Mouse (Mus musculus): ENCODE results near the gene Fgd1. TPM values are rescaled to one million over a fixed set of nuclear protein-coding genes. Genes with fewer than 3 reads are reported as not detected.

Fgd1 gene
- polyA plus RNA-seq, 1 experiment: not detected

GRCm38 (mm10) chrX:151046777-151047430, 954 bp downstream of the Fgd1 start:
- 23% methylated on average over 54 of the region's 62 CpGs for WGBS

GRCm38 (mm10) chrX:151047431-151048058, 1.6 kb downstream of the Fgd1 start:
- WGBS: 33% methylated on average over 56 of the region's 56 CpGs
- TF ChIP-seq CTCF (IDR thresholded peaks at IDR 0.05; ENCODE audit: insufficient read depth, low read depth, low read length): no peak
- no peak for TF ChIP-seq POLR2A (IDR thresholded peaks at IDR 0.05; ENCODE audit: insufficient read depth, low read depth, low read length)
- peaks cover 6% of the 10 kb centered on the region for H3K4me1 ChIP-seq (ENCODE audit: control insufficient read depth, insufficient read depth, low read length)
- peak overlapping the region; percentile 25 for H3K27ac ChIP-seq (ENCODE audit: insufficient read depth, low read depth, low read length)
- peak overlapping the region; percentile 61 for H3K4me3 ChIP-seq (ENCODE audit: insufficient read depth, low read depth, low read length)

More at GRCm38 (mm10) chrX:151046777-151047430, 954 bp downstream of the Fgd1 start:
- TF ChIP-seq CTCF (IDR thresholded peaks at IDR 0.05; ENCODE audit: insufficient read depth, low read depth, low read length): no peak
- peak overlapping the region; percentile 61 for H3K4me3 ChIP-seq (ENCODE audit: insufficient read depth, low read depth, low read length)
- H3K4me1 ChIP-seq (ENCODE audit: control insufficient read depth, insufficient read depth, low read length): peaks cover 6% of the 10 kb centered on the region
- 0 out of 2 replicates have a peak overlapping the region, but pooled peaks have one; percentile 31 for H3K27ac ChIP-seq (ENCODE audit: insufficient read depth, low read depth, low read length)

DNA sequence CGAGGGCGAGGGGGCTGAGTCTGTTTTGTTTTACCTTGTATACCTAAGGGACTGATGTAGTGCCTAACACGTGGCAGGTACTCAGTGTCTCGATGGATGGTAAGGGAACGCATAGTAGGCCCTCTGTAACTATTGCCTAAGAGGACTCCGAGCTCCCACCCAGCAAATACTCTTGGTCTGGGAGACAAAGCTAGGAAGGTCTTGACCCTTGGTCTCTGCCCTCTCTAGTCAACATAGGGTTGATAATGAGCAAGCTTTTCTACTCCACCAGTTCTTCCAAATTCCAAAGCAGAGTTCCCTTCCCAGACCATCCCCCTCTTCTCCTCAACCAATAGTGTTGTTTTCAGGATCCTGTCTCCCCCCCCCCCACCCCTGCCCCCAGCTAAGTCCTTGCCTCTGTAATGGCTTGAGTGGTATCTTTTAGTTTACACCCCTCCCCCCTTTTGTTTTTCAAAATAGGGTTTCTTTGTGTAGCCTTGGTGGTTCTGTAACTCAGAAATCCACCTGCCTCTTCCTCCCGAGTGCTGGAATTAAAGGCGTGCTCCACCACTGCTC, 3.8 kb downstream of the Fgd1 start:
- peaks cover 14% of the 10 kb centered on the region for H3K4me1 ChIP-seq (ENCODE audit: control insufficient read depth, insufficient read depth, low read length)
- no peak for TF ChIP-seq POLR2A (IDR thresholded peaks at IDR 0.05; ENCODE audit: insufficient read depth, low read depth, low read length)
- TF ChIP-seq CTCF (IDR thresholded peaks at IDR 0.05; ENCODE audit: insufficient read depth, low read depth, low read length): no peak
- no peak overlapping the region; the same call in 1 of the 2 replicates for H3K4me3 ChIP-seq (ENCODE audit: insufficient read depth, low read depth, low read length)
- WGBS: 48% methylated on average over 8 of the region's 8 CpGs
- no peak overlapping the region for H3K27ac ChIP-seq (ENCODE audit: insufficient read depth, low read depth, low read length)

DNA sequence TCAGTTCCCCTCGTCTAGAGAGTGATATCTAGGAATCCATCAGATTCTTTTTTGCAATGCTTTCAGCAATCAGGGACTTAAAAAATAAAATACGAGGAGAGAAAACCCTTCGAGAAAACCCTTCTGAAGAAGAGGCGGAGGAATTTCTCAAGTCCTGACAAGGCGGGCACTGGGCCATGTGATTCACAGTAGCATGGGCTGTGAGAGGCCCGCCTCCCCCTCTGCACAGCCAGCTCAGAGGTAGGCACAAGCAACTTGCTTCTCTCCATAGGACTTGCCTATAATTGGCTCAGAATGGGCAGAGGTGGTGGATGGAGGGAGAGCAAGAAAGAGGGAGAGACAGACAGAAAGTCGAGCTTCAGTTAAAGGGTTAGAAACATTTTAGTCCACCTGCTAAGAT, 4.4 kb downstream of the Fgd1 start:
- no peak for TF ChIP-seq CTCF (IDR thresholded peaks at IDR 0.05; ENCODE audit: insufficient read depth, low read depth, low read length)
- no peak for TF ChIP-seq POLR2A (IDR thresholded peaks at IDR 0.05; ENCODE audit: insufficient read depth, low read depth, low read length)
- peaks cover 14% of the 10 kb centered on the region for H3K4me1 ChIP-seq (ENCODE audit: control insufficient read depth, insufficient read depth, low read length)
- H3K27ac ChIP-seq (ENCODE audit: insufficient read depth, low read depth, low read length): no peak overlapping the region
- no peak overlapping the region for H3K4me3 ChIP-seq (ENCODE audit: insufficient read depth, low read depth, low read length)
- 45% methylated on average over 7 of the region's 7 CpGs for WGBS

DNA sequence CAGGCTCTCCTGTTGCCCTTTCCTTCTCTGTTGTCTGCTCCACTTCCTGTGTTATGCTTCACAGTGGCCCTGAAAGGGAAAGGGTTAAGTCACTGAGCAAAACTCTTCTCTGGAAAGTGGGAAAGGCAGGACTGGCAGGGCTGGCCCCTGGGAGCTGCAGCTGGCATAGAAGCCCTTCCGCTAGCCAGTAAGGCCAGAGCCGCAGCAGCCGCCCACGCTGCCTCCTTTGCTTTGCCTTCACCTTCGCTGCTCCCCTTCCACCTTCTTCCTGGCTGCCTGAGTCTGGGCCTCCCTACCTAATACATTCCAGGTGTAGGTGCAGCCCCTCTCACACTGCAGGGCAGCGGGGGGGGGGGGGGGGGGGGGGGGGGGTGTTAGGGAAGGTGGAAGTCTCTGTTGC, 8.5 kb downstream of the Fgd1 start:
- TF ChIP-seq POLR2A (IDR thresholded peaks at IDR 0.05; ENCODE audit: insufficient read depth, low read depth, low read length) (no peak), CTCF (IDR thresholded peaks at IDR 0.05; ENCODE audit: insufficient read depth, low read depth, low read length) (no peak)
- H3K27ac ChIP-seq (ENCODE audit: insufficient read depth, low read depth, low read length): no peak overlapping the region
- H3K4me3 ChIP-seq (ENCODE audit: insufficient read depth, low read depth, low read length): no peak overlapping the region
- 40% methylated on average over 5 of the region's 6 CpGs for WGBS
- peaks cover 16% of the 10 kb centered on the region; the same call in 1 of the 2 replicates for H3K4me1 ChIP-seq (ENCODE audit: control insufficient read depth, insufficient read depth, low read length)

DNA sequence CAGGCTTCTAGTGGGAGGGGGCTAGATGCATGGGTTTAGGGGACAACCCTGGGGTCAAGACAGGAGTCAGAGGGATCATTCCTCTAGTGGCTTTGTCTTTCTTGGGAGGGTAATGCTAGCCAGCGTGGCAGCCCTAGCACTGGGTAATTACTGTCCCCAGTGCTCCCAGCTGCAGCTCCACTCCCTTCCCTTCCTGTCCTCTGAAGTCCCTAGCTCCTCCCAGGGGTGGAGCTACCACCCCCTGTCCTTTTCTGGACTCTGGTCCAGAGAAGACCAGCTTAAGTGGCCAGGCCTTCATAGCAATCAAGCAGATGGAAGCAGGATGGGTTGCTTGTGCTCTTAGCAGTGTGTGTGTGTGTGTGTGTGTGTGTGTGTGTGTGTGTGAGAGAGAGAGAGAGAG, 9.6 kb downstream of the Fgd1 start:
- TF ChIP-seq CTCF (IDR thresholded peaks at IDR 0.05; ENCODE audit: insufficient read depth, low read depth, low read length): no peak
- TF ChIP-seq POLR2A (IDR thresholded peaks at IDR 0.05; ENCODE audit: insufficient read depth, low read depth, low read length): no peak
- WGBS: 29% methylated on average over 1 of the region's 1 CpGs
- no peak overlapping the region for H3K27ac ChIP-seq (ENCODE audit: insufficient read depth, low read depth, low read length)
- peaks cover 16% of the 10 kb centered on the region; the same call in 1 of the 2 replicates for H3K4me1 ChIP-seq (ENCODE audit: control insufficient read depth, insufficient read depth, low read length)
- no peak overlapping the region for H3K4me3 ChIP-seq (ENCODE audit: insufficient read depth, low read depth, low read length)

DNA sequence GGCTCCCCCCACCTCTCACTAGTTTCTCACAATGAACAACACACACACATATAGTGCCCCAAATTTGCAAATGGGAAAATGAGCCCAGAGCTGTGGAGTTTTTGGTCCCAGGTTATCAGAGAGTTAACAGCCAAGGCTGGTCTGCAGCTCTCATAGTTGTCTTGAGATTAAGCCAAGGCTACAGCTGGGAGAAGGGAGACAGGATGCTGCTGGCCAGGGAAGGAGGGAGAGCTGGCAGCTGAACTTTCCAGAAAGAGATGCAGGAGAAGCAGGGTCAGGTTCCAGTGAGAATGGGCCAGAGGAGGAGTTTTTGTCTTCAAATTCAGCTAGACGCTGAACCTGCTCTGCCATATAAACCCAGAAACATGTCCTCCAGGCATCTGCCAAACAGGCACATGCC, 13.4 kb downstream of the Fgd1 start:
- Histone ChIP-seq H3K4me3 (ENCODE audit: insufficient read depth, low read depth, low read length) (no peak overlapping the region), H3K27ac (ENCODE audit: insufficient read depth, low read depth, low read length) (no peak overlapping the region), H3K4me1 (ENCODE audit: control insufficient read depth, insufficient read depth, low read length) (peaks cover 11% of the 10 kb centered on the region; the same call in 1 of the 2 replicates)
- TF ChIP-seq POLR2A (IDR thresholded peaks at IDR 0.05; ENCODE audit: insufficient read depth, low read depth, low read length): no peak
- no peak for TF ChIP-seq CTCF (IDR thresholded peaks at IDR 0.05; ENCODE audit: insufficient read depth, low read depth, low read length)
- 40% methylated on average over 1 of the region's 1 CpGs for WGBS

- TF ChIP-seq POLR2A (IDR thresholded peaks at IDR 0.05; ENCODE audit: insufficient read depth, low read depth, low read length) (no peak), CTCF (IDR thresholded peaks at IDR 0.05; ENCODE audit: insufficient read depth, low read depth, low read length) (no peak)
- Histone ChIP-seq H3K4me3 (ENCODE audit: insufficient read depth, low read depth, low read length) (no peak overlapping the region), H3K4me1 (ENCODE audit: control insufficient read depth, insufficient read depth, low read length) (peaks cover 5% of the 10 kb centered on the region; the same call in 1 of the 2 replicates), H3K27ac (ENCODE audit: insufficient read depth, low read depth, low read length) (no peak overlapping the region)
- 65% methylated on average over 3 of the region's 3 CpGs for WGBS
These were observed 15.8 kb downstream of the Fgd1 start for GRCm38 (mm10) chrX:151061615-151062299.

Data from olfactory bulb, adult 2 months (tissue).